Mouse (Mus musculus) liver, embryonic 13.5 days (tissue): ENCODE data around the gene Anapc11. TPM values are rescaled to one million over a fixed set of nuclear protein-coding genes. Genes with fewer than 3 reads are reported as not detected.

Source experiments
- ATAC-seq: fragments of 200-750 bp; cut with Nextera tagmentation; 2 replicates; pipeline ENCODE4 v1.8.0; 2017; ENCODE audit warnings: low read depth, mild to moderate bottlenecking, moderate number of reproducible peaks, moderate library complexity
- DNase-seq: peaks from one replicate; pipeline ENCODE4 v3.0.0; 2022
- H3K27ac ChIP-seq: fragments of 300-500 bp; sonication (generic); 2 replicates; pipeline ENCODE4 v1.5.1; 2015; ENCODE audit warnings: moderate library complexity, mild to moderate bottlenecking, inconsistent platforms
- H3K27me3 ChIP-seq: fragments of 300-500 bp; sonication (generic); 2 replicates; pipeline ENCODE4 v1.6.1; 2015; ENCODE audit warnings: mild to moderate bottlenecking, inconsistent platforms
- H3K36me3 ChIP-seq: fragments of 300-500 bp; sonication (generic); 2 replicates; pipeline ENCODE4 v1.6.1; 2015; ENCODE audit warnings: mild to moderate bottlenecking, inconsistent platforms
- H3K4me1 ChIP-seq: fragments of 300-500 bp; sonication (generic); replicated peaks from 2 replicates; pipeline ENCODE4 v1.6.1; 2015; ENCODE audit warnings: inconsistent platforms
- H3K4me2 ChIP-seq: fragments of 300-500 bp; sonication (generic); 2 replicates; pipeline ENCODE4 v1.6.1; 2015; ENCODE audit warnings: inconsistent platforms, mild to moderate bottlenecking, moderate library complexity
- H3K4me3 ChIP-seq: fragments of 300-500 bp; sonication (generic); replicated peaks from 2 replicates; pipeline ENCODE4 v1.5.1; 2015; ENCODE audit warnings: mild to moderate bottlenecking, inconsistent platforms
- H3K9ac ChIP-seq: fragments of 300-500 bp; sonication (generic); 2 replicates; pipeline ENCODE4 v1.6.1; 2015; ENCODE audit warnings: mild to moderate bottlenecking, inconsistent platforms
- H3K9me3 ChIP-seq: fragments of 300-500 bp; sonication (generic); replicated peaks from 2 replicates; pipeline ENCODE4 v1.6.1; 2016; ENCODE audit warnings: inconsistent platforms
- WGBS: fragments of 180-500 bp; shearing (Covaris S2); methylation state at CpG from one replicate; pipeline ENCODE4 v1.1.7; 2015; ENCODE audit not compliant: insufficient replicate concordance; 5-methylcytosine and 5-hydroxymethylcytosine counted together
- microRNA-seq: library from miRNA; unstranded; fragments of <30 nt; microRNA quantifications from one replicate; pipeline ENCODE4, GENCODE M21; 2016
- polyA plus RNA-seq: library from polyadenylated mRNA; unstranded; fragments of >200 nt; fragmentation: Nextera tagmentation; extraction: Ambion mirVana; gene quantifications from 2 replicates; pipeline ENCODE4 v1.2.1, GENCODE M21; 2015

Gene Anapc11
- polyA plus RNA-seq, 1 experiment from 2014 or later, result 102 TPM

- peak overlapping the region; percentile 64 for H3K4me2 ChIP-seq
Observed at GRCm38 (mm10) chr11:120647047-120647830, 49.0 kb downstream of the Anapc11 start.

DNA sequence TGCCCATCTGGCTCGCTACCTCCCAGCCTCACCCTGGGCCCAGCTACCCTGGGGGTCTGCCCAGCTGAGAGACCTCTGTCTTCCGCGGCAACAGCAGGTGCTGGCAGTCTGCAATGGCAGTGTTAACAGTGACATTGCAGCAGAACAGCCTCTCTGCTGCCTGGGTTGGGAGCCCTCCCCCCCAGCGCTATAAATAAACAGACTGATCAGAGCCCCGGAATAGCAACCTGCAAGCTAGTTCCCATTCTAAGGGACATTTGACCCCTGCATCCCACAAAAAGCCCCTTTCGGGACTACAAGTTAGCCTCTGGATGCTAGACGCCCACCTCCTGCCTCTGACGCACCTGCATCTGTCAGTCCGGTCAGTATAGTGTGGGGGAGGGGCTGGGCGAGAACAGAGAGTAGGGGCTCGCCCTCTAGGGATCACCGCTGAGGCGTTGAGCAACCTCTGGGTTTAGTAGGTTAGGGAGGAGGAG lies 49.8 kb downstream of the Anapc11 start, which contains the start of gene Myadml2:
Myadml2 (minus strand) TSS at position 158 of the 476 bp plus-strand sequence.
- H3K4me1 ChIP-seq, result peaks cover 24% of the 10 kb centered on the region
- H3K27me3 ChIP-seq, result peaks cover 30% of the 10 kb centered on the region
- H3K9me3 ChIP-seq, result no peaks in the 10 kb centered on the region
- WGBS, result 7% methylated on average over 13 of the region's 13 CpGs
- peak within 1 kb of the TSS; percentile 64 for H3K4me2 ChIP-seq
- DNase-seq (no peak), ATAC-seq (no peak)
- H3K9ac ChIP-seq, result peak within 1 kb of the TSS; percentile 43
- no peak within 1 kb of the TSS for H3K27ac ChIP-seq
- peak within 1 kb of the TSS; percentile 38 for H3K4me3 ChIP-seq
- no peaks in the 10 kb centered on the region for H3K36me3 ChIP-seq

More at GRCm38 (mm10) chr11:120647047-120647830, 49.0 kb downstream of the Anapc11 start:
- Histone ChIP-seq H3K4me1 (peaks cover 32% of the 10 kb centered on the region), H3K9ac (peak overlapping the region; percentile 43), H3K27me3 (peaks cover 38% of the 10 kb centered on the region), H3K9me3 (no peaks in the 10 kb centered on the region), H3K36me3 (no peaks in the 10 kb centered on the region), H3K4me3 (peak overlapping the region; percentile 38; the same call in 1 of the 2 replicates), H3K27ac (no peak overlapping the region)
- no peak for DNase-seq
- ATAC-seq, result no peak
- 75% methylated on average over 35 of the region's 35 CpGs for WGBS

GRCm38 (mm10) chr11:120651872-120652271 lies 53.7 kb downstream of the Anapc11 start:
- H3K27me3 ChIP-seq, result peaks cover 54% of the 10 kb centered on the region
- 48% methylated on average over 3 of the region's 3 CpGs for WGBS
- DNase-seq (no peak), ATAC-seq (no peak)
- H3K9ac ChIP-seq, result no peak overlapping the region
- H3K27ac ChIP-seq, result no peak overlapping the region
- H3K4me3 ChIP-seq, result no peak overlapping the region
- H3K4me2 ChIP-seq, result no peak overlapping the region
- H3K9me3 ChIP-seq, result no peaks in the 10 kb centered on the region
- no peaks in the 10 kb centered on the region for H3K36me3 ChIP-seq
- H3K4me1 ChIP-seq, result peaks cover 12% of the 10 kb centered on the region

DNA sequence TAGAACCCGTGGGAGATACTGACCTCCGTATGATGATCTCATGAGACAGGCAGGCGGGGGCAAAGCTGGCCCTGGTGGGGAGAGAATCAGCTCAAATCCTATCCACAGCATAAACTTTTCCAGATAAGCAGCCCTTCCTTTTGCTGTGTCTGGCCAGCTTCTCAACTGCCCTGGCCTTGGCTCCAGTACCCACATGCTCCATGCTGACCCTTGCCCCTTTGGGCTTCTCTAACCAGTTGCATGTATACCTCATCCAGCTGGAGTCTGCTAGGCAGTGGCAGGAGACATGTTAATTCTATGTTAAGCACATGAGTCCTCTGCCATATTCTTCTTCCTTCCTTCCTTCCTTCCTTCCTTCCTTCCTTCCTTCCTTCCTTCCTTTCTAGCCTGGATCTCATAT lies 56.5 kb downstream of the Anapc11 start:
- 56% methylated on average over 3 of the region's 3 CpGs for WGBS

DNA sequence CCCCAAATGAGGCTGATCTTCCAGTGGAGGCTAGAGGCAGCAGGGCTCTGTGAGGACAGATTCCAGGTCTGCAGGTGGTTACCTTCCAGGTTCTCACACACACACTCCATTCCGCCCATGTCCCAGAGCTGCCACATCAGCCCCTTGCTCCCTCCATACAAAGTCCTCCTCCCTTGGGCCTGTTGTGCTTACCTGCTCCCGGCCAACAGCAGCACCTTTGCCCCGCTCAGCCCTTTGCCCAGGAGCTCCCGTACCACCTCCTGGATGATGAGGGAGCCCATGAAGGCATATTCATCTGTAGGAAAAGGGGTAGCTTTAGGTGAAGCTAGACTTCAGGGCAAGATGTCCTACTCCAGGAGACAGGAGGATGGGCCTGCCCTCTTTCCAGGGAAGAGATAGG lies 59.1 kb downstream of the Anapc11 start:
- Histone ChIP-seq H3K27me3 (peaks cover 82% of the 10 kb centered on the region), H3K4me2 (no peak overlapping the region), H3K36me3 (no peaks in the 10 kb centered on the region), H3K9me3 (no peaks in the 10 kb centered on the region), H3K4me1 (peaks cover 23% of the 10 kb centered on the region), H3K27ac (no peak overlapping the region), H3K9ac (no peak overlapping the region), H3K4me3 (no peak overlapping the region)
- ATAC-seq (no peak), DNase-seq (no peak)
- 64% methylated on average over 4 of the region's 4 CpGs for WGBS

More for the DNA sequence above, 56.5 kb downstream of the Anapc11 start:
- H3K9ac ChIP-seq, result no peak overlapping the region
- H3K27me3 ChIP-seq, result peaks cover 64% of the 10 kb centered on the region
- no peak overlapping the region for H3K27ac ChIP-seq
- DNase-seq (no peak), ATAC-seq (no peak)
- H3K4me1 ChIP-seq, result peaks cover 7% of the 10 kb centered on the region
- H3K4me3 ChIP-seq, result no peak overlapping the region
- no peak overlapping the region for H3K4me2 ChIP-seq
- no peaks in the 10 kb centered on the region for H3K9me3 ChIP-seq
- no peaks in the 10 kb centered on the region for H3K36me3 ChIP-seq

Small RNA genes within 50 kb of the gene (microRNA-seq; reads per million reads assigned to microRNA genes)
- gene Mir6936, result 10.6 reads per million, percentile 24 among the genes with 10 or more reads in this experiment

Other genes starting within 250 kb of the Anapc11 start
- 712 and 750 TPM in 2 replicates for gene Actg1, start 249.9 kb upstream of the Anapc11 start, polyA plus RNA-seq
- not detected in 2 replicates for gene Fscn2, start 236.9 kb upstream of the Anapc11 start, polyA plus RNA-seq
- 7.8 and 8.7 TPM in 2 replicates for gene Faap100, start 219.7 kb upstream of the Anapc11 start, polyA plus RNA-seq
- 22.3 and 26.8 TPM in 2 replicates for gene Nploc4, start 160.7 kb upstream of the Anapc11 start, polyA plus RNA-seq
- not detected in 2 replicates for gene Tspan10, start 155.8 kb upstream of the Anapc11 start, polyA plus RNA-seq
- gene Pde6g, start 144.9 kb upstream of the Anapc11 start, polyA plus RNA-seq, result 0.12 TPM in 1 of 2 replicates, not detected in the other
- 8.4 and 9.5 TPM in 2 replicates for gene Oxld1, start 140.4 kb upstream of the Anapc11 start, polyA plus RNA-seq
- 20.2 and 23.1 TPM in 2 replicates for gene Ccdc137, start 140.3 kb upstream of the Anapc11 start, polyA plus RNA-seq
- gene Arl16, start 130.8 kb upstream of the Anapc11 start, polyA plus RNA-seq, result 15.9 and 16.0 TPM in 2 replicates
- gene Mrpl12, start 113.8 kb upstream of the Anapc11 start, polyA plus RNA-seq, result 142 and 150 TPM in 2 replicates
- 42.2 and 44.1 TPM in 2 replicates for gene Slc25a10, start 106.6 kb upstream of the Anapc11 start, polyA plus RNA-seq
- 10.0 and 10.7 TPM in 2 replicates for gene Gcgr, start 67.7 kb upstream of the Anapc11 start, polyA plus RNA-seq
- gene Mcrip1, start 48.7 kb upstream of the Anapc11 start, polyA plus RNA-seq, result 45.7 and 46.9 TPM in 2 replicates
- gene Ppp1r27, start 47.3 kb upstream of the Anapc11 start, polyA plus RNA-seq, result 0.22 TPM in 1 of 2 replicates, not detected in the other
- 403 and 453 TPM in 2 replicates for gene P4hb, start 25.2 kb upstream of the Anapc11 start, polyA plus RNA-seq
- 258 and 276 TPM in 2 replicates for gene Arhgdia, start 16.8 kb upstream of the Anapc11 start, polyA plus RNA-seq
- gene Alyref, start 56 bp upstream of the Anapc11 start, polyA plus RNA-seq, result 379 and 416 TPM in 2 replicates
- gene Npb, start 10.1 kb downstream of the Anapc11 start, polyA plus RNA-seq, result 9.5 and 12.6 TPM in 2 replicates
- gene Pcyt2, start 19.5 kb downstream of the Anapc11 start, polyA plus RNA-seq, result 114 and 116 TPM in 2 replicates
- 33.8 and 34.3 TPM in 2 replicates for gene Sirt7, start 26.8 kb downstream of the Anapc11 start, polyA plus RNA-seq
- 39.8 and 40.0 TPM in 2 replicates for gene Mafg, start 35.2 kb downstream of the Anapc11 start, polyA plus RNA-seq
- 6.0 and 6.9 TPM in 2 replicates for gene Pycr1, start 45.3 kb downstream of the Anapc11 start, polyA plus RNA-seq
- 0.23 TPM in 1 of 2 replicates, not detected in the other for gene Myadml2, start 49.7 kb downstream of the Anapc11 start, polyA plus RNA-seq
- gene Notum, start 62.8 kb downstream of the Anapc11 start, polyA plus RNA-seq, result 0.27 and 0.36 TPM in 2 replicates
- 49.2 and 52.5 TPM in 2 replicates for gene Aspscr1, start 74.6 kb downstream of the Anapc11 start, polyA plus RNA-seq
- 123 and 126 TPM in 2 replicates for gene Cenpx, start 115.3 kb downstream of the Anapc11 start, polyA plus RNA-seq
- gene Lrrc45, start 115.5 kb downstream of the Anapc11 start, polyA plus RNA-seq, result 13.0 and 14.3 TPM in 2 replicates
- gene Rac3, start 123.0 kb downstream of the Anapc11 start, polyA plus RNA-seq, result 1.7 and 2.3 TPM in 2 replicates
- 8.8 and 9.6 TPM in 2 replicates for gene Dcxr, start 128.9 kb downstream of the Anapc11 start, polyA plus RNA-seq
- gene Cbr2, start 133.7 kb downstream of the Anapc11 start, polyA plus RNA-seq, result 0.22 TPM in 1 of 2 replicates, not detected in the other
- 4.9 and 6.5 TPM in 2 replicates for gene Hmga1b, start 164.4 kb downstream of the Anapc11 start, polyA plus RNA-seq
- 11.2 and 15.4 TPM in 2 replicates for gene Rfng, start 185.8 kb downstream of the Anapc11 start, polyA plus RNA-seq
- gene Gps1, start 185.9 kb downstream of the Anapc11 start, polyA plus RNA-seq, result 102 and 104 TPM in 2 replicates
- 82.6 and 86.2 TPM in 2 replicates for gene Dus1l, start 198.0 kb downstream of the Anapc11 start, polyA plus RNA-seq
- gene Fasn, start 226.1 kb downstream of the Anapc11 start, polyA plus RNA-seq, result 15.3 and 17.9 TPM in 2 replicates